Mouse (Mus musculus) c-Kit-positive CD71-positive TER-119-negative erythroid progenitor cells, embryonic 14.5 days (primary cell): ENCODE measurements around the gene Rab11fip3.
A peak's percentile ranks its signal among the peaks of the same experiment; 100 is the strongest.
"Not testable (repeated sequence)": the region's sequence is repeated elsewhere in the genome, so short reads cannot be mapped to it uniquely, and the experiment has no call there.

Experiments
- DNase-seq: peaks from one replicate; pipeline ENCODE4 v3.0.0-alpha.2; 2013; ENCODE audit warnings: low read depth

Rab11fip3 gene

GRCm38 (mm10) chr17:26040711-26041110 is 28.6 kb downstream of the Rab11fip3 start:
- not testable (repeated sequence) for DNase-seq

GRCm38 (mm10) chr17:26032037-26032436 is 37.3 kb downstream of the Rab11fip3 start:
- no peak for DNase-seq

GRCm38 (mm10) chr17:26031583-26031982 is 37.8 kb downstream of the Rab11fip3 start:
- no peak for DNase-seq

- no peak for DNase-seq
These were observed 41.1 kb downstream of the Rab11fip3 start for GRCm38 (mm10) chr17:26028261-26028660.

GRCm38 (mm10) chr17:26024674-26025073 is 44.7 kb downstream of the Rab11fip3 start:
- DNase-seq, result no peak

GRCm38 (mm10) chr17:26023966-26024365 is 45.4 kb downstream of the Rab11fip3 start:
- DNase-seq, result no peak

- no peak for DNase-seq
These were observed 46.2 kb downstream of the Rab11fip3 start for GRCm38 (mm10) chr17:26023181-26023580.

- DNase-seq, result no peak
These were observed 47.5 kb downstream of the Rab11fip3 start for GRCm38 (mm10) chr17:26021728-26022341.

- DNase-seq, result no peak
These were observed 48.5 kb downstream of the Rab11fip3 start for GRCm38 (mm10) chr17:26020848-26021347.

GRCm38 (mm10) chr17:26018388-26018787 is 51.0 kb downstream of the Rab11fip3 start:
- no peak for DNase-seq

- DNase-seq, result no peak
These were observed 51.4 kb downstream of the Rab11fip3 start for GRCm38 (mm10) chr17:26017949-26018348.

GRCm38 (mm10) chr17:26017021-26017420 is 52.3 kb downstream of the Rab11fip3 start:
- DNase-seq, result no peak

- no peak for DNase-seq
These were observed 55.6 kb downstream of the Rab11fip3 start for GRCm38 (mm10) chr17:26013711-26014110.

GRCm38 (mm10) chr17:26011841-26012460 is 57.4 kb downstream of the Rab11fip3 start:
- DNase-seq, result peak; percentile 96

GRCm38 (mm10) chr17:26009540-26009939 is 59.8 kb downstream of the Rab11fip3 start:
- peak; percentile 84 for DNase-seq

- no peak for DNase-seq
These were observed 60.6 kb downstream of the Rab11fip3 start for GRCm38 (mm10) chr17:26008787-26009186.

GRCm38 (mm10) chr17:26008331-26008730 is 61.0 kb downstream of the Rab11fip3 start:
- no peak for DNase-seq

- DNase-seq, result no peak
These were observed 61.7 kb downstream of the Rab11fip3 start for GRCm38 (mm10) chr17:26007646-26008045.

- DNase-seq, result no peak
These were observed 63.5 kb downstream of the Rab11fip3 start for GRCm38 (mm10) chr17:26005731-26006450.

- DNase-seq, result no peak
These were observed 64.6 kb downstream of the Rab11fip3 start for GRCm38 (mm10) chr17:26004711-26005110.

- DNase-seq, result no peak
These were observed 65.5 kb downstream of the Rab11fip3 start for GRCm38 (mm10) chr17:26003864-26004263.

GRCm38 (mm10) chr17:25998425-25998824 is 70.9 kb downstream of the Rab11fip3 start:
- DNase-seq, result no peak

GRCm38 (mm10) chr17:25993489-25993888 is 75.9 kb downstream of the Rab11fip3 start:
- peak; percentile 56 for DNase-seq
